Mouse (Mus musculus) ES-E14 (cell line): ENCODE measurements around the gene Ctxn1.

Experiments
- CHD2 ChIP-seq: IDR thresholded peaks from 2 replicates; pipeline ENCODE4 v1.6.1; 2014; ENCODE audit warnings: mild to moderate bottlenecking, low read depth, low read length, inconsistent platforms
- HCFC1 ChIP-seq: IDR thresholded peaks from 2 replicates; pipeline ENCODE4 v1.6.1; 2012; ENCODE audit warnings: low read length, inconsistent platforms, borderline replicate concordance; ENCODE audit not compliant: insufficient read depth
- MAFK ChIP-seq: IDR thresholded peaks from 2 replicates; pipeline ENCODE4 v1.6.1; 2014; ENCODE audit warnings: mild to moderate bottlenecking, low read depth, low read length, inconsistent platforms; ENCODE audit not compliant: insufficient read depth
- ZC3H11A ChIP-seq: IDR thresholded peaks from 2 replicates; pipeline ENCODE4 v1.6.1; 2012; ENCODE audit warnings: low read depth, mild to moderate bottlenecking, inconsistent platforms, low read length, borderline replicate concordance
- ZNF384 ChIP-seq: IDR thresholded peaks from 2 replicates; pipeline ENCODE4 v1.6.1; 2012; ENCODE audit warnings: low read depth, low read length, inconsistent platforms

DNA sequence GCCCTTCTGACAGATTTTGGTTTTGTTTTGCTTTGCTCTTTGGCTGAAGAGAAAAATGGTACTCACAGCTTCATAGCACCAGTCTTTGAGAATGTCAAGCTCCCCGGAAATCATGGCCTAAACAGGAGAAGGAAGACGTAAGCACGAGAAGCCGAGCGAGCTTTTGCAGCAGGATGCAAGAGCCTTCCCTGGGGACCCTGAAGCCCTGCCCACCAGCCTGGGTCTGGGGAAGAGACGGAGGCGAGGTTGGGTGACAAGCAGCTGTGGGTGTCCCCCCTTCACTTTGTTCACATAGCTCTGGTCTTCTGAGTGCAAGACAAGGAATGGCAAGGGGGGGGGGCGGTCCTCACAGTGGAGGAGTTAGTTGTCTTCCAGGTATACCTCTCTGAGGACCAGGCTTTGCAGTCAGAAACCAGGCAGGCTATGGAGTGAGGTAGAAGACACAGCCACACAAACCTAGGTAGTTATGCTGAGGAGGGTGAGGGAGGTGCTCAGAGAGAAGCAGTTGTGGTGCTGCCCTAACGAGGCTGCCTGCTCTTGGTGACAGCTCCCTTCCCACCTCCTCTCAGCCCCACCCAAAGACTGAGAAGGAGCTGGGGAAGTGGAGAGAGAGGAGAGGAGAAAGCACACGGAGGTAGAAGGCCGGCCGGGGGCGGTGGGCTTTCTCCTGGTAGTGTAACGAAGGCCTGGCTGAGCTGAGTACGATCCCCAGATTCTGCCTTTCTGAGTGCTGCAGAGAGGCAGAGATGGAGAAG lies 6.3 kb upstream of the Ctxn1 start:
- no peak for TF ChIP-seq ZC3H11A
- TF ChIP-seq MAFK, result no peak
- TF ChIP-seq CHD2, result no peak
- TF ChIP-seq HCFC1, result no peak
- TF ChIP-seq ZNF384, result no peak
